Mouse (Mus musculus) bone marrow, adult 2 months (tissue): Measurements from ENCODE around the gene Cox4i2. TPM values are rescaled to one million over a fixed set of nuclear protein-coding genes. Genes with fewer than 3 reads are reported as not detected.

Experiments used
- H3K27ac ChIP-seq: fragments of 200-500 bp; 2 replicates; pipeline ENCODE4 v1.5.1; 2012; ENCODE audit warnings: low read depth, mild to moderate bottlenecking, control low read depth, inconsistent platforms, low read length; ENCODE audit not compliant: control insufficient read depth, poor library complexity, insufficient read depth
- H3K4me1 ChIP-seq: fragments of 200-500 bp; 2 replicates; pipeline ENCODE4 v1.6.1; 2011; ENCODE audit warnings: low read length; ENCODE audit not compliant: control insufficient read depth, insufficient read depth
- H3K4me3 ChIP-seq: fragments of 200-500 bp; replicated peaks from 2 replicates; pipeline ENCODE3; 2011; ENCODE audit warnings: mild to moderate bottlenecking, low read depth, low read length, control low read depth; ENCODE audit not compliant: control insufficient read depth
- CTCF ChIP-seq: fragments of 200-500 bp; IDR thresholded peaks from 2 replicates; pipeline ENCODE4 v1.5.1; 2011; ENCODE audit warnings: low read length, control low read depth; ENCODE audit not compliant: control insufficient read depth, insufficient read depth
- POLR2A ChIP-seq: fragments of 200-500 bp; IDR thresholded peaks from 2 replicates; pipeline ENCODE4 v1.6.1; 2011; ENCODE audit warnings: low read depth, mild to moderate bottlenecking, control low read depth, low read length, borderline replicate concordance; ENCODE audit not compliant: control insufficient read depth
- WGBS: fragments of 180-500 bp; shearing (Covaris S2); methylation state at CpG from one replicate; pipeline ENCODE4 v1.1.7; 2018; 5-methylcytosine and 5-hydroxymethylcytosine counted together
- polyA plus RNA-seq: library from polyadenylated mRNA; stranded (reverse); fragments of >200 nt; gene quantifications from 2 replicates; pipeline ENCODE4 v1.2.4, GENCODE M21; 2011; ENCODE audit warnings: low replicate concordance; ENCODE audit not compliant: missing spikeins, insufficient read depth, insufficient read length

Cox4i2 gene
- polyA plus RNA-seq, 1 experiment: not detected

- 33% methylated on average over 10 of the region's 10 CpGs for WGBS
- TF ChIP-seq POLR2A (no peak), CTCF (no peak)
- Histone ChIP-seq H3K4me1 (no peaks in the 10 kb centered on the region; the same call in 1 of the 2 replicates), H3K27ac (peak overlapping the region; percentile 42), H3K4me3 (peak overlapping the region; percentile 61)
These were observed 16.4 kb upstream of the Cox4i2 start for GRCm38 (mm10) chr2:152737306-152738221.

- Histone ChIP-seq H3K4me1 (no peaks in the 10 kb centered on the region; the same call in 1 of the 2 replicates), H3K27ac (peak overlapping the region; percentile 42), H3K4me3 (peak overlapping the region; percentile 61)
- TF ChIP-seq CTCF (no peak), POLR2A (no peak)
- 62% methylated on average over 2 of the region's 2 CpGs for WGBS
These were observed 15.6 kb upstream of the Cox4i2 start for GRCm38 (mm10) chr2:152738341-152738740.

GRCm38 (mm10) chr2:152739031-152739841 is 14.7 kb upstream of the Cox4i2 start:
- Histone ChIP-seq H3K4me1 (no peaks in the 10 kb centered on the region; the same call in 1 of the 2 replicates), H3K27ac (peak overlapping the region; percentile 88), H3K4me3 (peak overlapping the region; percentile 57)
- no peak for TF ChIP-seq POLR2A
- TF ChIP-seq CTCF: no peak
- 2% methylated on average over 36 of the region's 36 CpGs for WGBS

GRCm38 (mm10) chr2:152739842-152740260 is 14.1 kb upstream of the Cox4i2 start:
- WGBS: 5% methylated on average over 3 of the region's 3 CpGs
- TF ChIP-seq CTCF (no peak), POLR2A (no peak)
- peak overlapping the region; percentile 88 for H3K27ac ChIP-seq
- H3K4me3 ChIP-seq: peak overlapping the region; percentile 57
- H3K4me1 ChIP-seq: no peaks in the 10 kb centered on the region; the same call in 1 of the 2 replicates

- Histone ChIP-seq H3K4me1 (no peaks in the 10 kb centered on the region; the same call in 1 of the 2 replicates), H3K27ac (peak overlapping the region; percentile 58), H3K4me3 (no peak overlapping the region)
- 83% methylated on average over 5 of the region's 5 CpGs for WGBS
- TF ChIP-seq CTCF (no peak), POLR2A (no peak)
These were observed 13.5 kb upstream of the Cox4i2 start for GRCm38 (mm10) chr2:152740490-152740889.

- 8% methylated on average over 14 of the region's 14 CpGs for WGBS
- peak overlapping the region; percentile 6 for H3K4me3 ChIP-seq
- TF ChIP-seq POLR2A (no peak), CTCF (no peak)
- H3K4me1 ChIP-seq: no peaks in the 10 kb centered on the region; the same call in 1 of the 2 replicates
- peak overlapping the region; percentile 90 for H3K27ac ChIP-seq
These were observed 12.6 kb upstream of the Cox4i2 start for GRCm38 (mm10) chr2:152741153-152742041.

- no peaks in the 10 kb centered on the region for H3K4me1 ChIP-seq
- TF ChIP-seq CTCF (peak; percentile 64), POLR2A (no peak)
- peak overlapping the region; percentile 49; the same call in 1 of the 2 replicates for H3K27ac ChIP-seq
- H3K4me3 ChIP-seq: no peak overlapping the region
- 9% methylated on average over 10 of the region's 10 CpGs for WGBS
These were observed 11.5 kb upstream of the Cox4i2 start for GRCm38 (mm10) chr2:152742435-152742834.
